Mouse (Mus musculus): ENCODE results near the gene Erp27.
"Not testable (repeated sequence)": the region's sequence is repeated elsewhere in the genome, so short reads cannot be mapped to it uniquely, and the experiment has no call there.

The Erp27 gene

DNA sequence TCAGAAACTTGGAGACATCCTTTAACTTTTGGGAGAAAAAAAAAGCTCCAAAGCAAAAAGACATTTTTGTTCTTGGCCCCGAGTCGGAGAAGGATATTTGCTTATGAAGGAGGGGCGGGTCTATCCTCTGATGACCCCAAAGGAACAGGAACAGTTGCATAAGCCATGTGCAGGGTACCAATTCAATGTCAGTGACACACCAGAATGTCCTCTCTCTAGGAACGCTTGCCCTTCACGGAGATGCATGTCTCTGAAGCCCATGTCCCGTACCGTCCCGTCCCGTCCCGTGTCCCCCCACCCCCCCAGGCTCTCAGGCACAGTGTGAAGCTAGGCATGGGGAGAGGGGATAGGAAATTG lies 15.1 kb downstream of the Erp27 start:
- DNase-seq (ENCODE audit: low spot score), result peak; percentile 23

DNA sequence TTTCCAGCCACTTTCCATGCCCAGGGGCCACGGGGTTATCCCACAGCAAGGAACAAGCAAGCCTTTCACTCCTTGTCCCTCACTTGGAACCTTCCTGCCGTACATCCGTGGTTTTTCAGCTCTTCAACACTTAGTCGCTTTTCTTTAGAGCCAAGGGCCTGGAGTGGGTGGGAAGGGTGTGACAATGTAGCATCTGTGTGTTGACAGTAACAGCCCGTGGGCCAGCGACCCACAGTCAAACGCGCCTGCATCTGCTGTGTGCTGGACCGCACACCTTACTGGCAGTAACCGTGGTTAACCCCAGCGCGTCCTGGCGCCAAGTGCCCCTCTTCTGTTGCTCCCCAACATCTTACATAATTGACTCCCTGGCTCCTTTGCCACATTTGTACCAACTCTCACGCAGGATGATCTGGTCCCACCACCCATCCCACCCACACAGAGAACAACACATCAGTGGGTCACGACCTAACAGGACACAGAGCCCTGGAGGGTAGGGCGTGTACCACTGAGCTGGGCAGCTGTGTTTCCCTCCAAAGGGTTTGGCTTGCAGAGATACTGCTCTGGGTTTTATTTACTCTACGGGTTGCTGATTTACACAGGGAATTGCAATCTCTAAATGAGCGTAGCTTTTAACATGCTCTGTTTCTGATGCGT lies 15.6 kb downstream of the Erp27 start:
- peak; percentile 19 for DNase-seq (ENCODE audit: low spot score)

DNA sequence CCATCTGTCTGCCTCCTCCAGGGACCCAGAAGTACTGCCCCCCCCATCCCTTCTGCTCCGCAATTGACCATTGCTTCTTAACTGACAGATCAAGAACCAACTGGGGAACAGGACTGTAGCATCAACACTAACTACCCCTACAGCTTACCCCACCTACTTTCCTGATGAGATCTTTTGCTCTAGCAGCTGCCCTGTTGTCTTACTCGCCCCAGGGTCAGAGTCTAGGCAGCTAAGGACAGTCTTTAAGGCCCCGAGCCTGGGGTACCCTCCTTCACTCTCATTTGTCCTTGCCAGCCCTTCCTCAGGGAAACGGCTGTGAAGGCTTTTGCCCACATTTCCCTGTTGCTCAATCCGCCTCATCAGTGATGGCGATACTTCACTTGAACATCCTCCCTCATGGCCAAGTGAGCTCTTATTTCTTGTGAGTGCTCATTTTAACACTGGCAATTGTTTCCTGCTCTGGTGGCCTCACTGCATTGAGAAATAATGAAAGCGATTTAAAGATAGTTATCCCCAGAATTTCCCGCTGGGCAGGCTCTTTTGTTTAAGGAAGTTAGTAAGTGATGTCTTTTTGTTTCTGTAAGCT lies 18.0 kb downstream of the Erp27 start:
- no peak for DNase-seq (ENCODE audit: low spot score)

DNA sequence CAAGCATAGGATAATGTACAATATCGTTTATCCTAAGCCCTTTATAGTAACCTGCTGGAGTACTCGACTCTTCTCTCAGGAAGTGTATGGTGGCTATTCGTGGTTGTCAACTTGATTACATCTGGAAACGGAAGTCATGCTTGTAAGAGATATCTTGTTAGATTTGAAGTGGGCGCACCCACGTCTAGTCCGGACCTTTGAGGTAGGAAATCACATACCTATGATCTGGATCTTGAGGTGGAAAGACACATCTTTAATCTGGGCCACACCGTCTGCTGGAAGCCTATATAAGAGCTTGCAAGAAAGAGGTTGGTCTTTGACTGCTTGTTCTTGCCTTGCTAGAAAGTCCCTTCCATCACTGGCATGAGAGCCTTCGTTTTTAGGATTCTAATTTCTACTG lies 19.5 kb downstream of the Erp27 start:
- no peak for DNase-seq (ENCODE audit: low spot score)

DNA sequence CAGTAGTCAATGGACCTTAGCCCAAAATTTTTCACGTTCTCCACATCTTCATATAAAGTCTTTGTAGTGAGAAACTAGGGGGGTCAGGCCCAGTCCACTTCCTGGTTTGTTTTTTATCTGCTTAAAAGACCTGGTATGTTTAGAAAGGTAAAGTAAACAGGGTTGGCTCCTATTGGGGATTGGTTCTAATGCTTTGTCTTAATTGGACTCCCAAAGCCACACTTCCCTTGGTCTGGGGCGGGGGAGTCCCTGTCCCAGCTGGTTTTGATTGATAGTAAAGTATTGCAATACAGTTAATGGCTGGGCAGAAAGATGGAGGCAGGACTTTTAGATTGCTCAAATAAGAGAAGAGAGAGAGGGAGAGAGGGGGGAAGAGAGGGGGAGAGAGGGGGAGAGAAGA lies 21.0 kb downstream of the Erp27 start:
- DNase-seq (ENCODE audit: low spot score), result no peak

DNA sequence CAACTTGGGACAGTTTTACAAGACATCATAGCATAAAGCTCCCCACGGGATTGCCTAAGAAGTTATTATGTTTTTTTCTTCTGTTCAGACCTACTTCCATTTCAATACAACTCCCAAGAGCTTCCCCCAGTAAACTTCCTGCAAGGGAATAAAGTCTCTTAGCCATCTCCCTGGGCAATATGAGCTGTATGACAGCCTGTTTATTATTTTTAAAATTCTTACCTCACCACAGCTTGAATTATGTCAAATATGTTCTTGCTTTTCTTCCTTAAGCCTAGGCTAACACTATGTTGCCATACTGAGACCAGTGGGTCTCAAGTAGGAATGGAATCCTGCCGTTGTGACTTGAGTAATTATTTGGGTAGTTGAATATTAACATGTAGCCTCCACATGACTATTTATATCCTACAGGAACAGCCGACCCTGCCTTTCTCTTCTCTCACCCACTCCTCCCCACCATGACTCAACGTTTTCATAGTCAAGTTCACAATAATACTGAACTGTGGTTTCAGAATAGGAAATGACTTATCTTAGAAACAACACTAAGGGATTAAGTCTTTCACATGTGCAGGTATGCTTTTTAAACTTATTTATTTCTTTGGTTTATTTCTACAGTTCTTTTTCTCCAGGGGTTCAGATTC lies 21.5 kb downstream of the Erp27 start:
- no peak for DNase-seq (ENCODE audit: low spot score)

DNA sequence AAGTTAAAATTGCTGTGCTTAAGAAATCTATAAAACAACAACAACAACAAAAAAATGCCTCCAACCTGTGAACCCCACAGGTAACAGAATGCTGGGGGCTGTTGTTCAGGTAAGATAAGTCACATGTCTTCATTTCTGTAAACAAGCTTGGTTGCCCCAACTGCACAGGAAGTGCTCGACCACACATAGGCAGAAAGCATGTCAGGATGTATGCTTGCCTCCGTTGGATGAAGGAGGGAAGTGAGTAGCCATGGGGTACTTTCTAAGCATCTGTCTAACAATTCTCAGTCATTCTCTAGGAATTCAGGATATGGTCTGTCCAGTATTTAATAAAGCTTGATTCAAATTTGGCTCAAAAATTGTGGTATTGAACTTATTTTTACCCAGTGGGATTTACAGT lies 23.0 kb downstream of the Erp27 start:
- no peak for DNase-seq (ENCODE audit: low spot score)

DNA sequence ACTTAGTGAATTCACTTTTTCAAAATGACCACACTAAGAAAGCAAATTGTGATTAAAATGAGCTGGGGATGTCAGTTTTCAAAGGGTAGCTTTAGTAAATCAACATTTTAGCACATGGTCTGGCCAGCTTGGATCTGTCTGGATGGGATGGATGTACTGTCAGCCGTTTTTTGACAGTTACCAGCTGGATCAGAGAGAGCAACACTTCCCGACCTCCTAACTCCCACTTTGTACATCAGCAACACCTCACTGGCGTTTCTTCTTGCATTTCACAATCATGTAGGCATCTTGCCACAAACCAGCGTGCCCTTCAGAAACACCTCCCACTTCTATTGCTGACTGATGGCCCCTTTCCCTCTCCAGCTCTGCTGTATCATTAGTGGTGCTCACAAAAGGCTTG lies 23.8 kb downstream of the Erp27 start:
- DNase-seq (ENCODE audit: low spot score), result no peak

DNA sequence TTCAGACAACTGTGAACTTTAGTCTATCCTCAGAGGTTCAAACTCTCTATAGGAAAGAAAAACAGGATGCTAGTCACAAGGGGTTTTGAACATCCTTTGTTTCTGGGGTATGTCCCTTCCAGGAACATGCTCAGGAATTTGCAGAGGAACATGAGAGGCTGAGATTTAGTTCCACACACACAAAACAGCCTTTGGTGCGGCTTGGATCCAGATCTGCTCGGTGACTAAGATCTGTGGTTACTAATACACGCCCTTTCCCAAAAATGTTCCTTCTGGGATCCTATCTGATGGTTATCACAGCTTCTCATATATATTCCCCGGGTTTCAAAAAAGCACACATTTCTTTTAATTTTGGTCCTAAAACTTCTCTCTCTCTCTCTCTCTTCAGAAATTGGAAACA lies 24.2 kb downstream of the Erp27 start:
- DNase-seq (ENCODE audit: low spot score), result no peak

DNA sequence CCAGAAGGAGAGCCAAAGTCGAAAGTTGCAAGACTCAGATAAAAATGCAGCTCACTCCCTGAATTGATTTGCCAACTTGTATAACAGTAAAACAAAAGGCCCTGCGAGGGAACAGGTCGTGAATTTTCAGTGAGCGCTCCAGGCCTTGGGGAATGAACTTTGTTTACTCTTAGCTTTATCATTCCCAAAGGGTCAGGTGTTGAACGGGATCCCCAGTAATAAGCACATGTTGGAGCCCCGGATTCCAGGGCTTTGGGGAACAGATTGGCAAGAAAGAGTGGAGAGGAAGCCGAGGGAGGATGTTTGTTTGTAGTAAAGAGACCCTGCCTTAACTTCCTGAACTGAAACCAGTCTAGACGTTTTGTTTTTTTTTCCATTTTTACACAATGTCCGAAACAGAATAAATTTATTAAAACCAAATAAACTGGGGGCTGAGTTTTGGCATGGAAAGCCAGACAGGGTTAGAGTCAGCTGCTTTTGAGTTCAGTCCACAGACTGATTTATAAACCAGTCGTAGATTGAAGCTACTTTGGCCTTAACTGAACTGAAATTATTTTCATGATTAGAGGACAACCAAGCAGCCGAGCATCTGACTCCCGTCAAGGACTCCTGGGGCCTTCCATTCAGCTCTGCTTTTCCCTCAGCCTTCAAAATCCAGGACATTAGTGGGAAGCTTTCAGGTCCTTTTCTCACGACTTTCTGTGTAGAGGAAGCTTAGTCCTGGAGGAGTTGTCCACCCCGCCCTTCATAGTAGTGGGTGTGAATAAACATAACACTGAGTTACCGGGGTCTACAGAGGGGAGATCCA lies 27.2 kb downstream of the Erp27 start:
- peak; percentile 28 for DNase-seq (ENCODE audit: low spot score)

DNA sequence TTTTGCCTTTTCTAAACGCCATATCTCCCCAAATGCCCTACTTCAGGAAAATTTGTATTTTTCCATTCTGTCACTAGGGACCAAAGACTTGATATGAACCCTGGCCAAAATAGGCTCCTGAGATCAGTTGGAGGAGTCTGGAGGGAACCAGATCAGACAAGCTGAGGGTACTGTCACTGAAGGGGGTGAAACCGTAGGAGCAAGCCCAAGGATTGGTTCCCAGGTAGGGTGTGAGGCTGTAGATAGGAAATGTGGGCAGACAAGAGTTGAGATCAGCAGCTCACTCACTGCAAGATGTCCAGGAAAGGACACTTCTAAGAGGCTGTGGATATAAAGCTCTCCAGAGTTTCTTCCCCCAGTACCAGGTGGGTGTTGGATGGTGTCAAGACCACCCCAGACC lies 30.0 kb downstream of the Erp27 start:
- no peak for DNase-seq (ENCODE audit: low spot score)

DNA sequence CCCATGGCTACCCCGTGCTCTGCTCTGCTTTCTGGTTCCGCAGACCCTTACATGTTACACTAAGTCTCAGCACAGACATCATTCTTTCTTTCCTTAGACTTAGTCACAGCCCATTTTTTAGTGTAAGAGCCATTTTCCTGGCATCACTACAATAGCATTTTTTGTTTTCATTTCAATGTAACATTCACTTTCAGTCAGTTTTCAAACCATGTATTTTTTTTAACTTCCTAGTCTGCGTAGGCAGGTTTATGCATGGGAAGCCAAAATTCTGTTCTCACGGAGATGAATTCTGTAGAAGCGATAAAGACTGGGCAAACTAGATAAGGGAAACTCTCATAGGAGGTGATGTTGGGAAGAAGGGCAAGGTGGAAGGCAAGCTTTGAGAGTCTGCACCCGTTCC lies 32.4 kb downstream of the Erp27 start:
- no peak for DNase-seq (ENCODE audit: low spot score)

DNA sequence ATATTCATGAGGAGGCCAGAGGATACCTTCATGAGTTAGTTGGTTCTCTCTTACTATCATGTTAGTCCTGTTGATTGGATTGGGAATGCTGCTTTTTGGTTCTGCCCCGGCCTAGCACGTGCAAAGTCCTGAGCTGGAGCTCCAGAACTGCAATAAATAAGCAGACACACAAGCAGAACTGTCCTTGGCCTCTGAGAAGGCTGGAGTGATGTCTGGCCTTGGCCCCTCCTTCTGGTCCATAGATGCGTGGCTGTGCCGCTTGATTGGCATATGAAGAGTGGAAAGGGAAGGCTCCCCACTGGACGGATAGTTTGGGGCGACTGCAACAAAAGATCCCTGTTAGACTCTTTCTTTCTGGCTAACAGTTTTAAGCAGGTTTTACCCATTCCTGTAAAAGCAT lies 32.9 kb downstream of the Erp27 start:
- no peak for DNase-seq (ENCODE audit: low spot score)

DNA sequence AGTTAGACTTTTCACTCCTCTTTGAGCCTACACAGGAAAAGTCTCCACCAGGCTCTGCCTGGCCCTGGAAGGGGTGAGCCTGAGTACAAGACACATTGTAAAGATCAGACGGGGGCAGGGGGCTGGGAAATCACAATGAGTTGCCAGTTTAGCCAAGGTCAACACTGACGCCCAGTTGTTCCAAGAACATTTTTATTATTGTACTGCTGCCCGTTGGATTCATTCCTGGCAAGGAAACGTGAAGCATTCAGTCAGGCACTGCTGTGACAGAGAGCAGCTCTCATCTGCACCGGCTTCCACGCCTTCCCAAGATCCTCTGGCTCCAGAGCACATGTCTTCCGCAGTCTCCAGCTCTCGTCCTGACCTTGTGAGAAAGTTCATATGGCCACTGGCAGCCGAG lies 34.1 kb downstream of the Erp27 start:
- DNase-seq (ENCODE audit: low spot score), result peak; percentile 79

DNA sequence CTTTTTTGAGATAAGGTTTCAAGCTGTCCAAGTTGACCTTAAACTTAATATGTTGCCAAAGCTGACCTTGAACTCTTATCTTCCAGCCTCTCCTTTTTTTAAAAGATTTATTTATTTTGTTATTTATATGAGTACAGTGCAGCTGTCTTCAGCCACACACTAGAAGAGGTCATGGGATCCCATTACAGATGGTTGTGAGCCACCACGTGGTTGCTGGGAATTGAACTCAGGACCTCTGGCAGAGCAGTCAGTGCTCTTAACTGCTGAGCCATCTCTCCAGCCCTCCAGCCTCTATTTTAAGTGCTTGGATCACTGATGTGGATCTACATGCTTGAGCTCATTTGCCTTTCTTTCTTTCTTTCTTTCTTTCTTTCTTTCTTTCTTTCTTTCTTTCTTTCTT lies 37.2 kb downstream of the Erp27 start:
- not testable (repeated sequence) for DNase-seq (ENCODE audit: low spot score)

DNA sequence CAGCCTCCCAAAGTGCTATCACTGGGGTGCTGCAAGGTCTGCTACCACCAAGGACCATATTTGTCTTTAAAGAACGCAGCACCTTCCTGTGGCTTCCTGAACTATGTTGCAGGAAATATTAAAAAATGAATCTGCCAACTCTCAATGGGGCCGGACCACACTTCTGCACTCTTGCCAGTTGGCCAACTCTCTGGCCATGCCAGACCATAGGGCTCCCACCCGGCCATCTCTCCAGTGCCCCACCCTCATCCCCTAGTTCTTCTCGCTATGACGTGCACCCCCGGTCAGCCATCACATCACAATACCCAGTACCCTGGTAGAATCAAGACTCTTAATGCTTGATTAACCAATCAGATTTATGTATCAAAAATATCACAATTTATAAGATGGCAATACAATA lies 38.0 kb downstream of the Erp27 start:
- DNase-seq (ENCODE audit: low spot score), result no peak

DNA sequence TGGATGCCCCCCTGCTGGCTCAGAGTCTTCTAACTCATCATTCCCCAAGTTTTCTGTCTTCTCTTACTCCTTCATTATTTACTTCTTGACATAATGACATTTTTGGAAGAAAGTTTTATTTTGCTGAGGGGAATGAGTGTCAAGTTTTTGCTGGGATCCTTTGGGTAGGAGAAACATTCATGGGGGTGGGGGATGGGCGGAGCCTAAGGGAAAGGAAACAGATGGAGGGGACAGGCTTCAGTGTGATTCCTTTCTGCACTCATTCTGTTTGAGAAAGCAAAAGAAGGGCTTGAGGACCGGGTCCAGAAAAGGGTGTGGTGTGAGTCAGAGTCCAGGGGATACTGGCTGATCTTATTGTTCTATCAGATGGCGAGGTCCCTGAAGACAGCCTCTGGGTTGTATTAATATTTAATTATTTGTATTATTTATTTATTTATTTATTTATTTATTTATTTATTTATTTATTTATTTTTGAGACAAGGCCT lies 38.5 kb downstream of the Erp27 start:
- no peak for DNase-seq (ENCODE audit: low spot score)

DNA sequence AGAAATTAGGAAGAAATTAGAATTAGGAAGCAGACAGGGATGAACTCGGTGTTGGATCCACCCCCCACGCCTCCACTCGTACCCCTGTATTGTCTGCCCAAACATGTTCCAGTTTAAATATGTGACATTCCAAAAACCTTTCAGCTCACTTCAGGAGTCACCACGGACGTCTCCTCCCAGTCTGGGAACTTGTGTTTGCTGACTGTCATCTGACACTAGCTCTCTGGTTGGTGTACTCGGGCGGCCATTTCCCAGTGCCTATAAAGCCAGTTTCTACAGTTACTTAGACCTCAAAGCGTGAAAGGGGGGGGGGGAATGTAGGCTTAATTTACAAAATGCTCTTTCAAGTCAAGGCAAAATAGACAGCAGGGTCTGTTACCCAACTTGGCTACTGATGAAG lies 40.3 kb downstream of the Erp27 start:
- no peak for DNase-seq (ENCODE audit: low spot score)

DNA sequence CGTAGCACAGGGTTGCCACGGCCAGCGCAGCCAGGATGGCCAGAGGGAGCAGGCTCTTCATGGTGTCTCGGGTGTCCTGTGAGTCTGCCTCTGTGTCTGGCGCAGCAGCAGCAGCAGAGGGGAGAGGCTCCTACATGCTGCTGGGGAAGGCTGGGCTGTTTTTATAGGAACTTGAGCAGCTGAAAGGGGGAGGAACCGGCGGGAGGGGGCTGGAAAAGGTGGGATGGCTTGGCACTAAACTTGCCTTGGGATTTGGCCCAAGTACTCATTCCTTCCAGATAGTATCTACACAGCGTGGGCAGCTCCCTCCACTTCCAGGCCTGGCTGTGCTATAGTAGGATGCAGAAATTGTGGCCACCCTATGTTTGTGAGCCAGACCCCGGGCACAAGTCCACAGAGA lies 46.3 kb downstream of the Erp27 start, which contains the start of gene Mgp:
TSS of gene Mgp (minus strand) at position 154 of the 400 bp plus-strand sequence.
- DNase-seq (ENCODE audit: low spot score), result peak; percentile 46

DNA sequence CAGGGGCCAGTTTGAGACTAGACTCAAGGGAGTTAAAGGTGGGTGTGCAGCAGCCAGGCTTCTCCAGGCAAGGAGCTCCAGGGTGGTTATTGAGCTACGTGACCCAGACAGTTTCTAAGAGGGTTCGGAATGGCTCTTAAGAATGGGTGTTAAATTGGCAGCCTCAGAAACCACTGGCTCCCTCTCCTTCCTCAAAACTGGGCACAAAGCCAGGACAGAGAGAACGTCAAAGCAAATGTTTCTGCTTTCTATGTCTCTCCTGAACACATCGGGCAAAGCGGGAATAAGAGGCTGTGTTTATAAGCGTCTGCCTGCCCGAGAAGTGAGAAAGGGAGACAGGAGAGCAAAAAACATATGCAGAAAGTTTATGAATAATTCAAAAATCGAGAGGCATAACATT lies 47.4 kb downstream of the Erp27 start:
- DNase-seq (ENCODE audit: low spot score), result no peak

DNA sequence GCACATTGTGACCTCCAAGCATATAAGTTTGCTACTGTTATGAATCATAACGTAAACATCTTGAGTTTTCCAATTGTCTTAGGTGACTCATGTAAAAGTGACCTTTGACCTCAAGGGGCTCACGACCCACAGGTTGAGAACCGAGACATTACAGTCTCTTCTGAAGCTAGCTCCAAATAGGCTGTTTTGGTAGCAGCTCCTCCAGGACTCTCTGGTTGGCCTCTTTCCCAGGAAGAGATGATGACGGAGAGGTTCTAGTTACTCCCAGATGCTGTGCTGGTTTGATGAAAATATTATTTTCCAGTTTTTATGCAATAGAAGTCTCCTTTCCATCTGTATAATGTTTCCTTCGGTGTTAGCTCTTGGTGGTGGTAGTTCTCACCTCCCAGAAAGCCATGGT lies 53.1 kb downstream of the Erp27 start:
- DNase-seq (ENCODE audit: low spot score), result no peak

DNA sequence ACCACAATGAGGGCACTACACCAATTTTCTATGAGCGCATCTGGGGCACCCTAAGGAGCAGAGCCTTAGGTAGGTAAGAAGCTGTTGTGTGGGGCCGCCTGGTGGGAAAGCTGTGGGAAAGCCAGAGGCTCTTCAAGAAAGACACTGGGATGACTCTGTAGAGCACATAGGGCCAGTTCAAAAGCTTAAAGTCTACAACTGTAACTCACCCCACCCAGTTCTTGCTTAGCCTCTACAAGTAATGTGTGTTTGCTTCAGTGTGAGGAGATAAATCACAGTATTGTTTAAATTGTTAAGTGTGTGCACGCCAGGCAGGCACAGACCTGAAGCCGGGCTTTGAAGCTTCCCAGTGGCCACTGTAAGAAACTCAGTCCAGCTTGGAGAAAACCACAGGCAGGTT lies 55.8 kb downstream of the Erp27 start:
- DNase-seq (ENCODE audit: low spot score), result no peak

DNA sequence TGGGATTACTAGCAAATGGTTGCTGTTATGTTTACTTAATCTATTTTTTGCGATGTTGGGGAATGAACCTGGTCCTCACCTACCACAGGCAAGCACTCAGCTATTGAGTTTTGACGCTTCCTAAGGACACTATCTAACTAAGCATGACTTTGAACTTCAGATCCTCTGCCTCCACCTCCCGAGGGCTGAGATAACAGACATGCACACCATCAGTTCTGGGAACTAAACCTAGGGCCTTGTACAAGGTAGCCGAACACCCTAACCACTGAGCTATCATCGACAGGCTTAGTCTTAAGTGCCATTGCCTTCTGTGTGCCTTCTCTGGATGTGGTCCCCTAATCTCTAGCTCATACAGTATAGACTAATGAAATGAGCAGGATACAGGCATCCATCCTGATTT lies 56.6 kb downstream of the Erp27 start:
- DNase-seq (ENCODE audit: low spot score), result no peak

Data from testis, postnatal 14 days (tissue).